Mouse (Mus musculus) G1E (cell line): ENCODE measurements around the gene Sept4. TPM values are rescaled to one million over a fixed set of nuclear protein-coding genes. Genes with fewer than 3 reads are reported as not detected.

Experiments
- ATAC-seq: 2 replicates; pipeline ENCODE4 v1.8.0; 2016; ENCODE audit warnings: mild to moderate bottlenecking; ENCODE audit not compliant: insufficient number of reproducible peaks, poor library complexity, low FRiP score, severe bottlenecking; ENCODE audit errors: extremely low read depth
- DNase-seq: peaks from one replicate; pipeline ENCODE4 v3.0.0; 2012; ENCODE audit warnings: low spot score
- H3K27me3 ChIP-seq: 2 replicates; pipeline ENCODE4 v1.6.1; 2012; ENCODE audit warnings: mild to moderate bottlenecking, low read length, inconsistent platforms; ENCODE audit not compliant: insufficient read depth
- H3K36me3 ChIP-seq: replicated peaks from 2 replicates; pipeline ENCODE3; 2012; ENCODE audit warnings: mild to moderate bottlenecking, inconsistent platforms
- H3K4me1 ChIP-seq: 2 replicates; pipeline ENCODE4 v1.6.1; 2012; ENCODE audit warnings: low read depth, low read length, inconsistent platforms, mixed read lengths; ENCODE audit not compliant: insufficient read depth
- H3K4me3 ChIP-seq: 2 replicates; pipeline ENCODE4 v1.5.1; 2012; ENCODE audit warnings: low read depth, mild to moderate bottlenecking, inconsistent platforms, low read length, moderate library complexity, mixed read lengths
- H3K9me3 ChIP-seq: replicated peaks from 2 replicates; pipeline ENCODE4 v1.6.1; 2012; ENCODE audit warnings: inconsistent platforms
- CTCF ChIP-seq: IDR thresholded peaks from 2 replicates; pipeline ENCODE4 v1.5.1; 2012; ENCODE audit warnings: low read depth, low read length, inconsistent platforms, mixed read lengths
- GATA1 ChIP-seq: IDR thresholded peaks from 2 replicates; pipeline ENCODE4 v1.6.1; 2012; ENCODE audit warnings: borderline replicate concordance, low read length, inconsistent platforms, mixed read lengths
- GATA2 ChIP-seq: IDR thresholded peaks from 2 replicates; pipeline ENCODE4 v1.6.1; 2012; ENCODE audit warnings: low read depth, low read length, inconsistent platforms, borderline replicate concordance
- POLR2AphosphoS5 ChIP-seq: IDR thresholded peaks from 2 replicates; pipeline ENCODE4 v1.6.1; 2012; ENCODE audit warnings: low read depth, low read length, inconsistent platforms; ENCODE audit not compliant: insufficient replicate concordance
- TAL1 ChIP-seq: conservative IDR thresholded peaks from 2 replicates; pipeline ENCODE4 v1.6.1; 2012; ENCODE audit warnings: low read depth, low read length, inconsistent platforms, mixed read lengths
- polyA plus RNA-seq: library from polyadenylated mRNA; stranded (reverse); fragments of >175 nt; gene quantifications from 2 replicates; pipeline ENCODE4 v1.2.3, GENCODE M21; 2012
- total RNA-seq, 2 experiments: library from RNA; stranded (forward) in 1 of 2; stranded (reverse) in 1 of 2; fragments of 200-1000 nt in 1 of 2; fragments of >200 nt in 1 of 2; fragmentation: Nextera tagmentation in 1 of 2; gene quantifications; 2 replicates each; pipeline ENCODE4 v1.2.3; 2014 to 2017

The Sept4 gene
- 3.1 TPM in 1 of 2 replicates, not detected in the other for total RNA-seq (2014; fragmentation: Nextera tagmentation)
- total RNA-seq (2017), result 1.2 and 2.6 TPM in 2 replicates
- polyA plus RNA-seq, result 0.61 and 0.91 TPM in 2 replicates

DNA sequence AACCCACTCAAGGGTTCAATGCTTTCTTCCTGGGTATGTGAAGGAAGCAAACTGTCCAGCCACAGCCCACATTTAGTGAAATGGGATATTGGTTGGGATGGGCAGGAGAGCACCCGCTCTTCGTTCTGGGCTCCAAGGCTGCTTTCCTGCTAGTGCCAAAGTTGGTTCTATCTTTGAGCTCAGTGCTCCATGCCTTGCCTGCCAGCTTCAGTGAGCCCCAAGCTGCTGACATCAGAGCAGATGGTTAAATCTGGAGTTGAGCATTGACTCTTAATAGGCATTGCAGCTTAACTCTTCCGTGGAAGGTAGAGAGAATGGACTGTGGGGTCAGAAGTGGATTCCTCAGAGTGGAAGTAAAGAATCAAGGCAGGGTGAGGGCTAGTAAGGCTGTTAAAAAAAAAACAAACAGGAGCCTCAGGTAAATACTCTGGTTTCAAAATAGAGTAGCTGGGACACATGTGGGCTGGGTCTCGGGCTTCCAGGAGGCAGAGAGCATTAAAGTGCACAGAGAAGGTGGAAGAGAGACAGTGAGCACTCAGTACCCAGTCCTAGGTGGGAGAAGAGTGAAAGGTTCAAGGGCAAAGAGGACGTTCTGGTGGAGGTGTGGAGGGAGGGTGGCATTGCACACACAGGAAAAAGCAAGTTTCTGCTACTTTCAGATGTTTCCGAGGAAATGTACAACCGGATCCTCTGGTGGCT, at the start of gene Sept4:
Gene Sept4 (plus strand): TSS at position 649 of the 699 bp plus-strand sequence.
- H3K4me3 ChIP-seq, result no peak within 1 kb of the TSS
- H3K4me1 ChIP-seq, result no peaks in the 10 kb centered on the region
- no peaks in the 10 kb centered on the region for H3K36me3 ChIP-seq
- H3K27me3 ChIP-seq, result peaks cover 43% of the 10 kb centered on the region
- ATAC-seq, result no peak
- DNase-seq, result no peak
- no peaks in the 10 kb centered on the region for H3K9me3 ChIP-seq
- TF ChIP-seq POLR2AphosphoS5 (no peak), GATA1 (no peak), TAL1 (no peak), CTCF (no peak), GATA2 (no peak)

DNA sequence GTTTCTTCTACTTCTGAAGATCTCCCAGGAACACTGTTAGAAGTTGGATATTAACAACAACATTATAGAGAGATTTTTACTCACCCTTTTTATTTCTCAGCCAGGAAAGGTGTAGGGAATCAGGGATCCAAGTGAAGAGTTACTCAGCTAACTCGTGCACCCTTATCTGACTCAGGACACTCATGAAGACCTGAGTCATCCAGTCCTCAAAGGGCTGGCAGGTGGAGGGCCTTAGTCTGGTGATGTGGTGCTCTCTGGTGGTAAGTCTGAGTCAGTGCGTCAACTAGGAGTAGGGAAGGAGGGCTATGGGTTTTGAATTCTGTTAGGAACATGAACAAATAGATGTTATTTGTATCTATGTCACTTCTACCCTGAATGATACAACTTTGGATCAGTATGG, 49.4 kb upstream of the Sept4 start:
- DNase-seq (peak; percentile 27), ATAC-seq (peak; percentile 49; the same call in 1 of the 2 replicates)
- H3K27me3 ChIP-seq, result peaks cover 5% of the 10 kb centered on the region
- H3K36me3 ChIP-seq, result no peaks in the 10 kb centered on the region
- H3K4me1 ChIP-seq, result peaks cover 13% of the 10 kb centered on the region
- H3K9me3 ChIP-seq, result no peaks in the 10 kb centered on the region
- no peak overlapping the region for H3K4me3 ChIP-seq
- peak; percentile 34; the same call in 1 of the 2 replicates for TF ChIP-seq CTCF
- no peak for TF ChIP-seq TAL1

DNA sequence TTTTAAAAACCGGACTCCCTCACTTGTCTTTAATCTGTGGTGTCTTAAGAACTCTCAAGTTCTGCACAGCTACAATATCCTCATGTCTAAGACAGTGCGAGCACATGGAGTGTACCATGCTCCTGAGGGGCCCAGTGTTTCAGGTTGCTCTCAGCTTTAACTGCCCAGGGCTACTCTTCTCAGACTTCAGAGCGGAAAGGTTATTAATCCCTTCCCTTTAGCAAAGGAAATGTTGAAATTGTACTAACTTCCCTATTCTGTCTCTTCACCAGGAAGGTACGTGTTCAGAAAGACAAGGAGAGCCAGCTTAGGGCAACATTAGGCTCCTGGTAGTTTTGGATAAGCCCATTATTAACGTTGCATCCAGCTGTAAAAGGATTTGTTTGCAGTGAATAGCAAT, 45.2 kb upstream of the Sept4 start:
- Histone ChIP-seq H3K36me3 (no peaks in the 10 kb centered on the region), H3K4me1 (peaks cover 16% of the 10 kb centered on the region), H3K9me3 (no peaks in the 10 kb centered on the region), H3K4me3 (no peak overlapping the region), H3K27me3 (peaks cover 2% of the 10 kb centered on the region; the same call in 1 of the 2 replicates)
- ATAC-seq (no peak), DNase-seq (no peak)
- TF ChIP-seq POLR2AphosphoS5, result no peak
- TF ChIP-seq CTCF, result no peak
- TF ChIP-seq TAL1, result no peak
- no peak for TF ChIP-seq GATA1
- TF ChIP-seq GATA2, result no peak

DNA sequence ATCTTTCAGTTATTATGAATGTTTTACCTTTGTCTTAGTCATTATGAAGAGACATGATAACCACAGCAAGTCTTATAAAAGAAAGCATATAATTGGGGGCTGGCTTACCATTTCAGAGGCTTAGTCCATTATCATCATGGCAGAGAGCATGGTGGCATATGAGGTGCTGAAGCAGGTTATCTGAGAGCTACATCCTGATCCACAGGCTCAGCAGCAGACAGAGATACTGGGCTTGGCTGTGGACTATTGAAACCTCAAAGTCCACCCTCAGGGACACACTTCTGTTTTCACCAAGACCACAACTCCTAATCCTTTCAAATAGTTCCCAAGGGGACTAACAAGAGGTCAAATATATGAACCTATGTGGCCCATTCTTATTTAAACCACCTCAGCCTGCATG, 44.7 kb upstream of the Sept4 start:
- no peak for ATAC-seq
- peaks cover 16% of the 10 kb centered on the region for H3K4me1 ChIP-seq
- TF ChIP-seq GATA2 (no peak), CTCF (no peak), POLR2AphosphoS5 (no peak), GATA1 (no peak), TAL1 (no peak)

DNA sequence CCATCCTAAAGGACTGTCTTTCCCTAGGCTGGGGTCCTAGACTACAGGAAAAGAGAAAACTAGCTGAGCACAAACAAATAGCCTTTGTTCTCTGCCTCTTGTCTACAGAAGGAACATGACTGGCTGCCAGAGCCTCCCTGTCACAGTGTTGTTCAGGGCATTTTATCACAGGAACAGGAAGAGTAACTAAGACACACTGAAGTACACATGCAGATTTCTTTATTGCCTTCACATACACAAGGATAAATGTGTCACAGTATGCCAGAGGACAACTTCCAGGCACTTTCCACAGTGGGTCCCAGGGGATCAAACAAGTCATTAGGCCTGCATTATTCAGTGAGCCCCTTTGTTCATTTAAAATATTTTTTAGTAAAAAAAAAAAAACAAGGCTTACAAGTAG, 43.9 kb upstream of the Sept4 start:
- no peaks in the 10 kb centered on the region for H3K9me3 ChIP-seq
- TF ChIP-seq GATA1 (no peak), GATA2 (no peak)
- DNase-seq (no peak), ATAC-seq (no peak)
- peaks cover 16% of the 10 kb centered on the region for H3K4me1 ChIP-seq
- H3K36me3 ChIP-seq, result no peaks in the 10 kb centered on the region
- H3K4me3 ChIP-seq, result no peak overlapping the region
- H3K27me3 ChIP-seq, result peaks cover 2% of the 10 kb centered on the region; the same call in 1 of the 2 replicates

More for the DNA sequence above, 44.7 kb upstream of the Sept4 start:
- peaks cover 2% of the 10 kb centered on the region; the same call in 1 of the 2 replicates for H3K27me3 ChIP-seq
- no peaks in the 10 kb centered on the region for H3K36me3 ChIP-seq
- no peak for DNase-seq
- no peaks in the 10 kb centered on the region for H3K9me3 ChIP-seq
- no peak overlapping the region for H3K4me3 ChIP-seq

DNA sequence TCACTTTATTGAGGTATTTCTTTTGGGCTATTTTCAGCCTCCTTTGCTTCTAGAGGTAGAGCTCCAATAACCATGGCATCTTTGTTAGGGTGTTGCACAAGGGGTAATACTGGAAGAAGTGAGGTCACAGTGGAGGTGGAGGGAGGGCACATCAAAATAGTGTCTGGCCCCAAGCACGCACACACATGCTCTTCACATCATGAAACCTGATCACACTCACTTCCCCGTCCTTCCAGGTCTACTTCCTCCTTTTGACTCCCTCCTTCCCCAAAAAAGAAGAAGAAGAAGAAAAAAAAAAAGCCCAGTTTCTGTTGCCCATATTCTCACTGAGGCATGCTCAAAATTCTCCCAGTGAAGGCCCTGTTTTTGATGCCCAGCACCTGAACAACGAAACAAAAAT, 41.3 kb upstream of the Sept4 start:
- no peak for ATAC-seq
- Histone ChIP-seq H3K27me3 (peaks cover 2% of the 10 kb centered on the region; the same call in 1 of the 2 replicates), H3K4me3 (no peak overlapping the region), H3K36me3 (no peaks in the 10 kb centered on the region), H3K4me1 (peaks cover 15% of the 10 kb centered on the region), H3K9me3 (no peaks in the 10 kb centered on the region)
- no peak for DNase-seq
- TF ChIP-seq CTCF (no peak), TAL1 (no peak), GATA1 (no peak), GATA2 (no peak), POLR2AphosphoS5 (no peak)
